Mouse (Mus musculus) heart, adult 11 months (tissue): ENCODE measurements around the gene Galnt6.

Source experiments
- DNase-seq: peaks from one replicate; pipeline ENCODE4 v3.0.0; 2022

Galnt6 gene

GRCm38 (mm10) chr15:100683041-100683440 lies 46.1 kb downstream of the Galnt6 start:
- DNase-seq: peak; percentile 94

- no peak for DNase-seq
Measured at GRCm38 (mm10) chr15:100681770-100682169, 47.4 kb downstream of the Galnt6 start.

GRCm38 (mm10) chr15:100680381-100680780 lies 48.8 kb downstream of the Galnt6 start:
- DNase-seq: no peak

DNA sequence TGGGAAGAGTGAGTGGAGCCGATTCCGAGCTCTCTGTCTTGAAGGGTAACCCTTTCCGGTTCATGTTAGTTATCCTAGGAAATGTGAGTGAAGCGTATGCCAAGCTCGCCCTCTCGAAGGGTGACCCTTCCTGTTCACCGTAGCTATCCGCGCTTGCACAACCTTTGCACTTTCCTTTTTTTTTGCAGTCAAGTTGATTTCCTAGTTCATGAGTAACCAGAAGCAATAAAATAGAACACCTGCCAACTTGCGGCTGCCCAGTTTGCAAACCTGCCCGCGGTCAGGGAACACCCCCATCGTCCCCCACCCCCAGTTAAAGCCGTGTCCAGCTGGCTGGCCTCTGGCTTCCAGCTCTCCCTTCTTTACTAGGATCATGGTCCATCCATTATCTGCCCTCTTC lies 50.2 kb downstream of the Galnt6 start:
- DNase-seq: no peak

DNA sequence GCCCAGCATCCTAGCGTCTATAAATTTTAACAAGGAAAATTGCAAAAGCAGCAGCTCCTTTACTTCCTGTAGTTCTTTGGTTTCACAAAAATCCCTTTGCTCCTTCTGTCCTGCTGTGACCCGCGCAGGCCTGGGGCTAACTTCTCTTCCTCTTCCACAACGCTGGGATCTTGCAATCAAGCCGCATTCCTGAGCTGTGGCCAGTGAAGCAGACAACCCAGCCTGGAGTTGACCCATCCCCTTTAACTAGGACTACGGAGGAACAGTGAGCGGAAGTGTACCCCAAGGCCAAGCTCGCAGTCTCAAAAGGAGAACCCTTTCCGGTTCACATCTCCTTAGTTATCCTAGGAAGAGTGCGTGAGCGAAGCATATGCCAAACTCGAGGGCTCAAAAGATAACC lies 50.6 kb downstream of the Galnt6 start:
- peak; percentile 91 for DNase-seq

DNA sequence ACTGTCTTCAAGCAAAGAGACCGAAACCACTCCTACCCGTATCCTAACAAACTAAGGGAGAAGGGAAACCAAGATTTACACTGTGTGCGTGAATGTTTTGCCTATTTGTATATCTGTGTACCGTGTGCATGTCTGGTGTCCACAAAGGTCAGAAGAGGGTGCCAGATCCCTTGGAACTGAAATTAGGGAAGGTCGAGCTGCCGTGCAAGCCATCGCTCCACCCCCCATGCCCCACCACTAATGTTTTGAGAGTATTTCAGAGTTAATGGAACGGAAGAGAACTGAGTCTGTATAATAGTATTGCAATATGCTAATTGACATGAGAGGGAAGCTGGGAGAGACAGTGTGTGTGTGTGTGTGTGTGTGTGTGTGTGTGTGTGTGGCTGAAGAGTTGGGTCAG lies 51.5 kb downstream of the Galnt6 start:
- DNase-seq: no peak

- DNase-seq: no peak
Measured at GRCm38 (mm10) chr15:100676521-100676920, 52.7 kb downstream of the Galnt6 start.

GRCm38 (mm10) chr15:100675486-100675885 lies 53.7 kb downstream of the Galnt6 start:
- no peak for DNase-seq

GRCm38 (mm10) chr15:100674566-100674965 lies 54.6 kb downstream of the Galnt6 start:
- DNase-seq: no peak

- peak; percentile 95 for DNase-seq
Measured at GRCm38 (mm10) chr15:100673585-100674391, 55.4 kb downstream of the Galnt6 start.

DNA sequence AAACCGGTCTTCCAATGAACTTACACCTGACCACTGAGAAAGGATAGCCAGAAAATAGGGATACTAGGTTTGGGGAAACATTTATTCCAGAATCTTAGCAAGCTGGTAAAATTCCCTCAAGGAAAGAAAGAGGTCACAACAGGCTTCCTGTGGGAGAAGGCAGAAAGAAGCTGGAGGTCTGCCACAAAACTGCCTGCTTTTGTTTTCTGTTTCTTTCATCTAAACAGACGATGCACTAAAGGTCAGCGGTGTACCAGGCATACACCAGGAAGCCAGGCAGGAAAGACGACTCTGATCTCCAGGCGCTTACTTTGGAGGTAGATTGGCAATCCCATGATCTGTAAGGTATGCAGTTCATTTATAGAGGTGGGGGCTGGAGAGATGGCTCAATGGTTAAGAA lies 58.3 kb downstream of the Galnt6 start:
- no peak for DNase-seq

DNA sequence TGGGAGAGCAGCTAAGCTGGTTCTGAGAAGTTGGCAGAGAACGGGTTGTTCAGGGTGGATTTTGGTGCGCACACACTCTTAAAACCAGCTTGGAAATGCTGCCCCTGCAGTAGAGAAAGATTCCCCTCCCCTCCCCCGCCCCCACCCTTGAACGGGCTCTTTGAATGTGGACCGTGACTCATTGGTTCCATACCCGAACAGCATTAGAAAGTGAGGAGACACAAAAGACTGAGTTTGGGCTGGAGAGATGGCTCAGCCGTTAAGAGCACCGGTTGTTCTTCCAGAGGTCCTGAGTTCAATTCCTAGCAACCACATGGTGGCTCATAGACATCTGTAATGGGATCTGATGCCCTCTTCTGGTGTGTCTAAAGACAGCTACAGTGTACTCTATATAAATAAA lies 59.2 kb downstream of the Galnt6 start:
- no peak for DNase-seq

GRCm38 (mm10) chr15:100669337-100669736 lies 59.8 kb downstream of the Galnt6 start, which contains the start of gene Bin2:
Gene Bin2 (minus strand): TSS chr15:100669553.
- DNase-seq: peak; percentile 97

DNA sequence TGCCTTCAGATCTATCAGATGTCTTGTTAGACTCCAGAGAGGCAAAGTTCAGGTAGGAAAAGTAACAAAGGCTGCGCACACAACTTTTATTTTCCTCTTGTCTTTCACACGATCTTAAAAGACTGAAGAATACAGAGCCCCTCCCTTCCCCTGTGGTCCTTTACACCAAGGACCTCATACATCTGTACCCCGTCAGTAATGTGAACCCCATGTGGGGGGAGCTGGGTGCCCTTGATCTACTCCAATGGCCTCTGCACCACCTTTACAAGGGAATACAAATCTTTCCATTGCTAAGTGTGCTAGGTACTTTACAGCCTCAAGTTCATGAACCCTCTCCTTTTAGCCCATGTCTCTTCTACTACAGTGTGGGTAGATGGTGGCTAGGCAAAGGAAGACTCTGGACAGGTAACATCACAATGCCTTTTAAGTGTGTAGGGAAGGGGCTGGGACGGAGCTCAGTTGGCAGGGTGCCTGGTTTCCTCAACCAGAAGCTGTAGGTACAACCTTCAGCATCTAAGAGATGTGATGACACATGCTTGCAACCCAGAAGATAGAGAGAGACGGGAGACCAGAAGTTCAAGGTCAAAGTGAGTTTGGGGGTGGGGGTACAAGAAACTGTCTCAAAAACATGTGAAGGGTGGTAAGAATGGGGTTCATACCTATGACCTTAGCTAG lies 61.2 kb downstream of the Galnt6 start:
- no peak for DNase-seq

GRCm38 (mm10) chr15:100667420-100667819 lies 61.8 kb downstream of the Galnt6 start:
- no peak for DNase-seq

- DNase-seq: no peak
Measured at GRCm38 (mm10) chr15:100666851-100667250, 62.3 kb downstream of the Galnt6 start.

- DNase-seq: peak; percentile 91
Measured at GRCm38 (mm10) chr15:100666219-100666696, 62.9 kb downstream of the Galnt6 start.

- no peak for DNase-seq
Measured at GRCm38 (mm10) chr15:100665411-100666218, 63.6 kb downstream of the Galnt6 start.

- DNase-seq: peak; percentile 94
Measured at GRCm38 (mm10) chr15:100664813-100665274, 64.3 kb downstream of the Galnt6 start.

- DNase-seq: no peak
Measured at GRCm38 (mm10) chr15:100660805-100661204, 68.4 kb downstream of the Galnt6 start.

- DNase-seq: peak; percentile 92
Measured at GRCm38 (mm10) chr15:100660306-100660705, 68.9 kb downstream of the Galnt6 start.

DNA sequence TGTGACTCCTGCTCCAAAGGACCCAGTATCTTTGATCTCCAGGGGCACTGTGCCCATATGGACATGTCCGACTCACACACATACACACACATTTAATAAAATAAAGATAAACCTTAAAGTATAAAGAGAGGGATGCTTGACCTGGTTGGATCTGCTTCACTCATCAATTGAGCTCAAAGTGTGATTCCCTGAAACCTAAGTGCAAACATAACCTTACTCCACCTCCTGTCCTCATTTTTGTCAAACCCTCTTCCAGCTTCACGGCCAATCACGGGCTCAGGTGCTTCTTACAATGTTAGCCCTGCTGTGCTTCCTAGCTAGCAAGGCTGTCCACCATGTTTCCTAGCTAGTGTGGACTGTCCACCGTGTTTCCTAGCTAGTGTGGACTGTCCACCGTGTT lies 74.0 kb downstream of the Galnt6 start:
- DNase-seq: no peak

- DNase-seq: no peak
Measured at GRCm38 (mm10) chr15:100654271-100654670, 74.9 kb downstream of the Galnt6 start.
